15 mouse cellular contexts compared by ENCODE assay signal in genomic region chr2:158193611-158194336, GRCm38 (mm10). TPM values are rescaled to one million over a fixed set of nuclear protein-coding genes. Genes with fewer than 3 reads are reported as not detected.
DNase-seq lines count a peak whose midpoint lies in the region; ATAC-seq lines count a peak whose summit lies in the region.
"Had no signal": no experiment of that assay in that cellular context is flagged by ENCODE, and none has a peak within 500 bp of the region (broad histone marks: within the 10 kb centered on the region; RNA-seq: fewer than 3 reads in every experiment).

No protein-coding gene starts in this region.

- DNase-seq in neural tube, embryonic 11.5 days (ENCODE audit: low spot score), result peak; percentile 44
- DNase-seq in neural tube, embryonic 10.5 days (ENCODE audit: extremely low spot score, low spot score), result no peak
- peak; percentile 50 for DNase-seq in hindbrain, embryonic 11.5 days (ENCODE audit: low spot score)
- peak; percentile 87 for DNase-seq in retina, postnatal 1 day
- no peak for DNase-seq in heart, postnatal 36 days
- DNase-seq in right cerebral cortex, postnatal 4 days, result no peak
- no peak for DNase-seq in layer of hippocampus, postnatal 14 days (ENCODE audit: low spot score in 2 of 2)
- DNase-seq: adrenal gland, postnatal 14 days; kidney, postnatal 25 days; lung, adult 18-20 months had no signal

- 43% methylated on average over 10 of the region's 10 CpGs for WGBS in neural tube, embryonic 11.5 days
- WGBS in hindbrain, embryonic 11.5 days, result 34% methylated on average over 10 of the region's 10 CpGs
- 12% methylated on average over 10 of the region's 10 CpGs for WGBS in midbrain, embryonic 12.5 days

- H3K4me1 ChIP-seq in neural tube, embryonic 11.5 days (ENCODE audit: control insufficient read depth, insufficient read depth, low read length), result peaks cover 12% of the 10 kb centered on the region
- H3K4me1 ChIP-seq in hindbrain, embryonic 11.5 days (replicated peaks; ENCODE audit: control insufficient read depth, insufficient read depth, low read length), result peaks cover 4% of the 10 kb centered on the region; the same call in 1 of the 2 replicates
- H3K4me1 ChIP-seq in midbrain, embryonic 12.5 days, result peaks cover 22% of the 10 kb centered on the region

- no peaks in the 10 kb centered on the region for H3K9me3 ChIP-seq in neural tube, embryonic 11.5 days (ENCODE audit: control insufficient read depth, low read length)
- H3K9me3 ChIP-seq in hindbrain, embryonic 11.5 days (ENCODE audit: control insufficient read depth, low read length), result no peaks in the 10 kb centered on the region
- no peaks in the 10 kb centered on the region for H3K9me3 ChIP-seq in midbrain, embryonic 12.5 days
- H3K9me3 ChIP-seq: neural tube, embryonic 12.5 days had no signal

- no peak for ATAC-seq in neural tube, embryonic 11.5 days (ENCODE audit: insufficient read depth, low FRiP score, low TSS enrichment)
- peak; percentile 29; the same call in 1 of the 2 replicates for ATAC-seq in hindbrain, embryonic 11.5 days (ENCODE audit: low FRiP score)
- peak; percentile 61 for ATAC-seq in midbrain, embryonic 12.5 days (ENCODE audit: low FRiP score, low read depth)
- ATAC-seq: intestine, postnatal 0 days had no signal

- intact Hi-C loops in heart, postnatal 36 days (cut with DNase I), result no loop called here

- no peaks in the 10 kb centered on the region for H3K36me3 ChIP-seq in neural tube, embryonic 11.5 days (ENCODE audit: control insufficient read depth, insufficient read depth, low read length)
- no peaks in the 10 kb centered on the region for H3K36me3 ChIP-seq in hindbrain, embryonic 11.5 days (ENCODE audit: control insufficient read depth, insufficient read depth, low read length)
- no peaks in the 10 kb centered on the region for H3K36me3 ChIP-seq in midbrain, embryonic 12.5 days
- H3K36me3 ChIP-seq: neural tube, embryonic 12.5 days had no signal

- H3K4me2 ChIP-seq in neural tube, embryonic 11.5 days (ENCODE audit: low read depth), result no peak overlapping the region
- no peak overlapping the region for H3K4me2 ChIP-seq in hindbrain, embryonic 11.5 days (replicated peaks; ENCODE audit: low read depth, low read length)
- H3K4me2 ChIP-seq in midbrain, embryonic 12.5 days (replicated peaks), result peak overlapping the region; percentile 24
- H3K4me2 ChIP-seq: neural tube, embryonic 12.5 days had no signal

- no peaks in the 10 kb centered on the region for H3K27me3 ChIP-seq in neural tube, embryonic 11.5 days (ENCODE audit: control insufficient read depth, insufficient read depth, low read length)
- no peaks in the 10 kb centered on the region for H3K27me3 ChIP-seq in hindbrain, embryonic 11.5 days (ENCODE audit: control insufficient read depth, insufficient read depth, low read length)
- H3K27me3 ChIP-seq in midbrain, embryonic 12.5 days, result peaks cover 4% of the 10 kb centered on the region; the same call in 1 of the 2 replicates
- H3K27me3 ChIP-seq: neural tube, embryonic 12.5 days had no signal

- H3K9ac ChIP-seq in neural tube, embryonic 11.5 days (ENCODE audit: low read length), result peak overlapping the region; percentile 2; the same call in 1 of the 2 replicates
- no peak overlapping the region for H3K9ac ChIP-seq in hindbrain, embryonic 11.5 days (ENCODE audit: low read depth, low read length)
- H3K9ac ChIP-seq in midbrain, embryonic 12.5 days (replicated peaks), result 0 out of 2 replicates have a peak overlapping the region, but pooled peaks have one; percentile 17
- H3K9ac ChIP-seq: neural tube, embryonic 12.5 days had no signal

- H3K27ac ChIP-seq in neural tube, embryonic 11.5 days (ENCODE audit: low read depth, low read length), result no peak overlapping the region
- H3K27ac ChIP-seq in hindbrain, embryonic 11.5 days (ENCODE audit: low read depth, low read length), result no peak overlapping the region
- H3K27ac ChIP-seq in midbrain, embryonic 12.5 days (replicated peaks), result peak overlapping the region; percentile 58
- H3K27ac ChIP-seq: left cerebral cortex, adult 2 months; neural tube, embryonic 12.5 days had no signal

- H3K4me3 ChIP-seq in neural tube, embryonic 11.5 days (ENCODE audit: low read depth, low read length), result no peak overlapping the region
- no peak overlapping the region for H3K4me3 ChIP-seq in hindbrain, embryonic 11.5 days (ENCODE audit: low read depth, low read length)
- no peak overlapping the region for H3K4me3 ChIP-seq in midbrain, embryonic 12.5 days
- H3K4me3 ChIP-seq: left cerebral cortex, adult 2 months; neural tube, embryonic 12.5 days had no signal

RNA-seq across cellular contexts. Expression of gene D630003M21Rik, which starts 35.2 kb away (rescaled TPM):
- 3.6 and 4.1 TPM in 2 replicates for polyA plus RNA-seq in neural tube, embryonic 11.5 days (2014; fragmentation: Nextera tagmentation; extraction: Ambion mirVana)
- polyA plus RNA-seq in hindbrain, embryonic 11.5 days (2014; fragmentation: Nextera tagmentation; extraction: Ambion mirVana), result 1.9 and 2.3 TPM in 2 replicates
- 3.3 and 4.3 TPM in 2 replicates for polyA plus RNA-seq in midbrain, embryonic 12.5 days (2016; fragmentation: Nextera tagmentation; extraction: Ambion mirVana)
- total RNA-seq in heart, postnatal 36 days (2021), result 1 to 10 TPM; 5.6 to 6.2 TPM
- 1 to 10 TPM; 4.7 to 4.9 TPM for total RNA-seq in layer of hippocampus, postnatal 14 days (2021)
- total RNA-seq: megakaryocyte, adult 5-6 weeks had no signal

RNA-seq across cellular contexts. Expression of gene Tgm2, which starts 47.5 kb away (rescaled TPM):
- polyA plus RNA-seq in neural tube, embryonic 11.5 days (2014; fragmentation: Nextera tagmentation; extraction: Ambion mirVana), result 4.5 and 5.3 TPM in 2 replicates
- polyA plus RNA-seq in hindbrain, embryonic 11.5 days (2014; fragmentation: Nextera tagmentation; extraction: Ambion mirVana), result 4.2 and 4.3 TPM in 2 replicates
- polyA plus RNA-seq in midbrain, embryonic 12.5 days (2016; fragmentation: Nextera tagmentation; extraction: Ambion mirVana), result 12.0 and 16.2 TPM in 2 replicates
- total RNA-seq in heart, postnatal 36 days (2021), result 100 to 1,000 TPM; 237 to 310 TPM
- total RNA-seq in layer of hippocampus, postnatal 14 days (2021), result 1 to 10 TPM; 5.8 to 6.0 TPM

Comparison
In these comparisons a context has a peak if more than half of its experiments do, and no peak if none do; other contexts are left out.
1. DNase-seq: peak in neural tube, embryonic 11.5 days (single experiment), hindbrain, embryonic 11.5 days (single experiment) and retina, postnatal 1 day (single experiment); none in neural tube, embryonic 10.5 days (single experiment), heart, postnatal 36 days (0 of 2), right cerebral cortex, postnatal 4 days (single experiment) and layer of hippocampus, postnatal 14 days (0 of 2).